Mouse (Mus musculus) small intestine, adult 2 months (tissue): Measurements from ENCODE around the gene Chrna1. TPM values are rescaled to one million over a fixed set of nuclear protein-coding genes. Genes with fewer than 3 reads are reported as not detected.

Experiments
- H3K27ac ChIP-seq: fragments of 200-500 bp; 2 replicates; pipeline ENCODE4 v1.5.1; 2012; ENCODE audit warnings: low read depth, low read length, control low read depth, inconsistent platforms; ENCODE audit not compliant: insufficient read depth
- H3K27me3 ChIP-seq: fragments of 200-500 bp; 2 replicates; pipeline ENCODE4 v1.6.1; 2012; ENCODE audit warnings: mild to moderate bottlenecking, moderate library complexity, low read length, inconsistent platforms; ENCODE audit not compliant: control insufficient read depth, insufficient read depth
- H3K36me3 ChIP-seq: fragments of 200-500 bp; 2 replicates; pipeline ENCODE4 v1.6.1; 2012; ENCODE audit warnings: mild to moderate bottlenecking, low read length, control low read depth, inconsistent platforms; ENCODE audit not compliant: control insufficient read depth, insufficient read depth
- H3K4me1 ChIP-seq: fragments of 200-500 bp; 2 replicates; pipeline ENCODE4 v1.6.1; 2012; ENCODE audit warnings: low read length, inconsistent platforms, mixed read lengths; ENCODE audit not compliant: control insufficient read depth, insufficient read depth, insufficient read length
- H3K4me3 ChIP-seq: fragments of 200-500 bp; 2 replicates; pipeline ENCODE4 v1.5.1; 2012; ENCODE audit warnings: low read depth, mild to moderate bottlenecking, control low read depth, inconsistent platforms, low read length, moderate library complexity
- CTCF ChIP-seq: fragments of 200-500 bp; IDR thresholded peaks from 2 replicates; pipeline ENCODE4 v1.5.1; 2012; ENCODE audit warnings: low read depth, mild to moderate bottlenecking, control low read depth, inconsistent platforms, low read length, moderate library complexity, mixed read lengths; ENCODE audit not compliant: insufficient replicate concordance, insufficient read length; ENCODE audit errors: extremely low read depth
- POLR2A ChIP-seq: fragments of 200-500 bp; IDR thresholded peaks from 2 replicates; pipeline ENCODE4 v1.6.1; 2012; ENCODE audit warnings: low read depth, mild to moderate bottlenecking, control low read depth, inconsistent platforms, low read length, moderate library complexity
- WGBS: fragments of 180-500 bp; shearing (Covaris S2); methylation state at CpG from one replicate; pipeline ENCODE4 v1.1.7; 2018; 5-methylcytosine and 5-hydroxymethylcytosine counted together
- polyA plus RNA-seq: library from polyadenylated mRNA; depleted of rRNA; stranded (reverse); fragments of >200 nt; gene quantifications from 2 replicates; pipeline ENCODE4 v1.2.3, GENCODE M21; 2012

Gene Chrna1
- polyA plus RNA-seq, 1 experiment, result not detected

DNA sequence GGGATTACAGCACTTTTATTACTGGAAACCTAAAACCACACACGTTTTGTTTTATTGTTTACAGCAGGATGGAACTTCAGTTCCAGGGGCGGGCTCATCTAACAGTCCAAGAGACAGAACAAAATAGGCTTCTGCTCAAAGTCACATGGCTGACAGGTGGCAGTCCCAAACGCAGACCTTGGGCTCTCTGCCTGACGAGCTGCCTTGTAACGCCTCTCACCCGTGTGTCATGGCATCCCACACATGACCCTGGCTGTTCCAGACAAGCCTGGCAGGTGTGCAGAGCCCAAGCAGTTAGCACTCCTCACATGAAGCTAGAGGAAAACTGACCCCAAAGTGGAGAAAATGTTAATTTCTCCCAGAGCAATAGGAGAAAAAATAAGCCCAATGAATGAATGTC lies 31.7 kb upstream of the Chrna1 start:
- H3K27me3 ChIP-seq, result no peaks in the 10 kb centered on the region
- WGBS, result 56% methylated on average over 6 of the region's 6 CpGs
- H3K27ac ChIP-seq, result no peak overlapping the region
- H3K36me3 ChIP-seq, result no peaks in the 10 kb centered on the region
- no peak overlapping the region for H3K4me3 ChIP-seq
- H3K4me1 ChIP-seq, result peaks cover 8% of the 10 kb centered on the region; the same call in 1 of the 2 replicates
- no peak for TF ChIP-seq POLR2A
- no peak for TF ChIP-seq CTCF

DNA sequence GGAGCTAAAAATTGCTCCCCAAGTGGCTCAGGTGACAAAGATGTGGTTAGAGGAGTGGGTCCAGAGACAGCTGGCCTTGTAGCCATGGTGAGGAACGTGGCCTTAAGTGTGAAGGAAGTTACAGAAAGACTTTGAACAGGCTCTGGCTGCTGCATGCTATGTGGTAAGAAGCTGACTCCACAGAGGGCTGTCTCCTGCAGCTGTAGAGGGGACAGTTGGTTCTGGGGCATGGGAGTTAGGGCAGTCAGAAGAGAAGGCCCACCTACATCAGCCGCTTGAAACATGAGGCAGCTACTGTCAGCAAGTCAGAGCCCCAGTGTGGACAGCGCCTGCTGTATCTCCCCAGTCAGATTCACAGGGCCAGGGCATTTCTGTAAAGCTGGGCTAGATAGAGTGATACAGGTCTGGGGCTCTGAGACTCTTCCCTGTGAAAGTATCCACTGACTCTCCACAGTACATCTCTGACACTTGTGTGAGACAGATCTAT lies 29.6 kb upstream of the Chrna1 start:
- Histone ChIP-seq H3K27ac (no peak overlapping the region), H3K36me3 (no peaks in the 10 kb centered on the region), H3K4me1 (no peaks in the 10 kb centered on the region), H3K4me3 (no peak overlapping the region), H3K27me3 (no peaks in the 10 kb centered on the region)
- WGBS, result 88% methylated on average over 3 of the region's 3 CpGs
- TF ChIP-seq POLR2A, result no peak
- no peak for TF ChIP-seq CTCF

GRCm38 (mm10) chr2:73609067-73609723 lies 29.1 kb upstream of the Chrna1 start:
- TF ChIP-seq POLR2A (no peak), CTCF (no peak)
- no peaks in the 10 kb centered on the region for H3K27me3 ChIP-seq
- 40% methylated on average over 5 of the region's 5 CpGs for WGBS

GRCm38 (mm10) chr2:73608391-73608790 lies 28.3 kb upstream of the Chrna1 start:
- H3K4me3 ChIP-seq, result no peak overlapping the region
- TF ChIP-seq CTCF, result no peak
- WGBS, result 72% methylated on average over 6 of the region's 6 CpGs

More at GRCm38 (mm10) chr2:73609067-73609723, 29.1 kb upstream of the Chrna1 start:
- Histone ChIP-seq H3K4me1 (no peaks in the 10 kb centered on the region), H3K36me3 (no peaks in the 10 kb centered on the region), H3K4me3 (no peak overlapping the region), H3K27ac (no peak overlapping the region)

GRCm38 (mm10) chr2:73607609-73608008 lies 27.5 kb upstream of the Chrna1 start:
- no peaks in the 10 kb centered on the region for H3K27me3 ChIP-seq
- WGBS, result 80% methylated on average over 4 of the region's 4 CpGs
- no peaks in the 10 kb centered on the region for H3K4me1 ChIP-seq
- no peak overlapping the region for H3K27ac ChIP-seq
- H3K36me3 ChIP-seq, result no peaks in the 10 kb centered on the region
- H3K4me3 ChIP-seq, result no peak overlapping the region
- no peak for TF ChIP-seq CTCF
- TF ChIP-seq POLR2A, result no peak

More at GRCm38 (mm10) chr2:73608391-73608790, 28.3 kb upstream of the Chrna1 start:
- Histone ChIP-seq H3K36me3 (no peaks in the 10 kb centered on the region), H3K27ac (no peak overlapping the region), H3K27me3 (no peaks in the 10 kb centered on the region), H3K4me1 (no peaks in the 10 kb centered on the region)

- Histone ChIP-seq H3K27me3 (no peaks in the 10 kb centered on the region), H3K27ac (no peak overlapping the region), H3K4me1 (no peaks in the 10 kb centered on the region), H3K36me3 (no peaks in the 10 kb centered on the region), H3K4me3 (no peak overlapping the region)
- TF ChIP-seq POLR2A (no peak), CTCF (no peak)
- WGBS, result 83% methylated on average over 2 of the region's 2 CpGs
Observed at GRCm38 (mm10) chr2:73607146-73607545, 27.0 kb upstream of the Chrna1 start.

- no peaks in the 10 kb centered on the region for H3K36me3 ChIP-seq
- H3K27ac ChIP-seq, result no peak overlapping the region
- no peak overlapping the region for H3K4me3 ChIP-seq
- no peaks in the 10 kb centered on the region for H3K4me1 ChIP-seq
- WGBS, result 93% methylated on average over 6 of the region's 6 CpGs
- H3K27me3 ChIP-seq, result no peaks in the 10 kb centered on the region
- TF ChIP-seq CTCF (no peak), POLR2A (no peak)
Observed at GRCm38 (mm10) chr2:73606616-73607015, 26.5 kb upstream of the Chrna1 start.
